Mouse (Mus musculus) right cerebral cortex, postnatal 10 days (tissue): ENCODE results near the gene Prkar1b.

Experiments used
- DNase-seq, 2 experiments: peaks; one replicate each; pipeline ENCODE4 v3.0.0; 2021; ENCODE audit warnings: low spot score in 2 of 2

The Prkar1b gene

GRCm38 (mm10) chr5:139110140-139110855, 39.5 kb downstream of the Prkar1b start:
- no peak for DNase-seq

GRCm38 (mm10) chr5:139107815-139108214, 42.0 kb downstream of the Prkar1b start:
- DNase-seq, result no peak

- no peak for DNase-seq
These were observed 48.0 kb downstream of the Prkar1b start for GRCm38 (mm10) chr5:139101783-139102182.

GRCm38 (mm10) chr5:139098991-139099972, 50.5 kb downstream of the Prkar1b start:
- peak; percentile 75 to 82 for DNase-seq

DNA sequence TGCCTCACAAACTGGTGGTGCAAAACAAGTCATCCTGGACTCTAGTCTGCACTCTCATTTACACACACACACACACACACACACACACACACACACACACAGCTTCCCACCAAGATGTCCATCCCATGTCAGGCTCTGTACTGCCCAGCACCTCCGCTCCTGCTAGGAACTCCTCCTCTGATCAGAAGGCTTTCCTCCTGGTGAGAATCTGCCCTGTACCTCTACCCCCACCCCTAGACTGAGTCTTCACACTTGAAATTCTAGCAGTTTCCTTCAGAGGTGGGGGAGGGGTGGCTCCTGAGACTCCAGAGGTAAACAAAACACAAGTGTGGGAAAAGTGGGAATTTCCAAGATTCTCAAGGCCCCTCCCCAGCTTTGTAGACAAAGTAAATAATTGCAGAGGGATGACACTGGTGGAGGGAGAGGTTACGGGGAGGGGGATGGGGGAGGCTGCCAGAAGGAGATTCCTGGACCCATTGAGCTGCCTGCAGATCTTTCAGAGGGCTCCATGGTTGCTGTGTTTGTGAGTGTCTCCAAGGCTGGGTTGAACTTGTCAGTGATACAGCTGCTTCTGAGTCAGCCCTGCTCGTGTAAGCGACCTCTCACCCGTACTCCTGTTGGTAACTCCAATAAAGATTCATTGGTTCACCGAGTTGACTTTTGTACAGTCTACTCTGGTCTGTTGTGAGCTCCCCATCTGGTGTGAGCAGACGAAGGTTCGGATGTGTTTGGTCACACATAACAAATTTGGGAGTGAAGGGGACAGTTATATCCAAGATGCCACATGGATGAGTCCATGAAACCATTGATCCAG, 54.3 kb downstream of the Prkar1b start:
- no peak for DNase-seq

DNA sequence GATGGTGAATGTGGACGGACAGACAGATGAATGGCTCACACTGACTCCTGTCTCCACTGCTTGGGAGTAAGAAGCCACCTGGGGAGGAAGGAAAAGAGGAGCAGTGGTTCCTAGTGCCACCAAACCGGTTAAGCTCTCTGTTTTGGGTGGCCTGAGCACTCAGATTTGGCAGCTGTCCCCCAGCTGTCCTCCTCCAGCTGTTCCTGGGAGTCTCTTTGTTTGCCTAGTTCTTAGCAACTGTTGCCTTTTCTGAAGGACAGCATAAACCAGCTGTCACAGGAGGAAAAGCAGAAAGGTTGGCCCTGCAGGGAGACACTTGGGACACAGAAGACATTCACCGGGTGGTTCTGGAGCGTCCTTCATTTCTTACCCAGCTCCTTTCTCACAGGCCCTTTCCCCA, 56.3 kb downstream of the Prkar1b start:
- no peak for DNase-seq

DNA sequence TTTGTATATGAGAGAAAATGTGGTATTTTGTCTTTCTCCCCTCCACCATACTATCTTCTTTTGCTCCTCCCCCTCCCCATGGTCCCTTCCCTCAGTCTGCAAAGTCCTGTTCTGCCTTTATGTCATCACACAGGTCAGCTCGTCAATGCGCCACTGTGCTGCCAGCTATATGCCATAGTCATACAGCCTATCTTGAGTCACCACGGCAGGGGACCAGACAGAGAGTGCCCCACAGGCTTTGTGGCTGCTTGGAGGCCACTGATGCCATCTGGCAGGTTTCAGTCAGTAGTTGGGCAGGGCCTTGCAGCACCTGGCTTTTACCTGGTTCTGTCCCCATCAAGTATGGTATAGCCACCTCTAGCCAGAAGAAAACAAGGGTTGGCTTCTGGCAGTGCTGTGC, 58.1 kb downstream of the Prkar1b start:
- DNase-seq, result no peak

GRCm38 (mm10) chr5:139090162-139090561, 59.6 kb downstream of the Prkar1b start:
- DNase-seq, result no peak

- DNase-seq, result no peak
These were observed 61.6 kb downstream of the Prkar1b start for GRCm38 (mm10) chr5:139088173-139088572.

DNA sequence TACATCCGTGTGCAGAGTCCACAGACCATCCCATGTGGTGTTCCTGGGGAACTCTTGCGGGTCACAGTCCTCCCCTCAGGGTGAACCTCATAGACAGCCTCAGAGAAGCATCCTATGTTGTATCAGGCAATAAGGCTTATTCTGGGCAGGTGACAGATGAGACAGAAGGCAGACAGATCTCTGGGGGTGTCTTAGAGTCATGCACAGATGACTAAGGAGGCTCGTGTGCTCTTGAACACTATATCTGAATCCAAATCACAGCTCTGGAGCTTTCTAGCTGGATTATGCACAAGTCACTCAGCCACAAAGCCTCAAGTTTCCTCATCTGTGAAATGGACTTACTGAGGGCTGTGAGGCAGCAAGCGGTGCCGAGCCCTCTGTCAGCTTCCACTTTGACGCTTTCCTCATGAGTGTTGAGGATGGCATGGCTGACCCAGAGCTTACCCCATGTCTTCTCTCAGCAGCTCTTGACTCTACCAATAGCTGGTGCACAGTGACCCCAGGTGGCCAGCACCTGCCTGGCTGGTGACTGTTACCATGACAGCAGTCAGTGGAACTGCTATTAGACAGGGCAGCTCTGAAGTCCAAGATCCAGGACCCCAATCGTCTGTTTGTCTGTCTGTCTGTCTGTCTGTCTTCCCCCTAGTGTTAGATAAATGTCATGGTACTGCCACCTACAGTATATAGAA, 64.8 kb downstream of the Prkar1b start:
- peak in 1 of 2 experiments; percentile 41 for DNase-seq

DNA sequence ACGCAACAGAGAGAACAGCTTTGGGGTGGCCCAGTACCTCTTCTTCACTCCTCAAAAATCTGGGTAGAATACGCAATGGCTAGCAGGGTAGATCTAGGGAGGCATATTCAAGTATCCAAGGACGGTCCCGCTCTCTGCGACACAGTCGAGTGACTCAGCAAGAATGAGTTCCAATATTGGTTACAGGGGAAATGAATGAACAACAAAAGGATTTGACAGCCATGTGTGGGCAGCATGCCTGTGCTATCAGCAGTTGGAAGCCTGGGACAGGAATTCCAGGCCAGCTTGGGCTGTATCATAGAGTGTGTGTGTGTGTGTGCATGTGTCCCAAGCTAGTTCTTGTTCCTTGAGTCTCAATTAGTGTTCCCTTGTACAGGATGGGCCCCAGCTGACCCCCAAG, 65.5 kb downstream of the Prkar1b start:
- DNase-seq, result peak; percentile 65 to 67

- no peak for DNase-seq
These were observed 66.0 kb downstream of the Prkar1b start for GRCm38 (mm10) chr5:139083841-139084240.

DNA sequence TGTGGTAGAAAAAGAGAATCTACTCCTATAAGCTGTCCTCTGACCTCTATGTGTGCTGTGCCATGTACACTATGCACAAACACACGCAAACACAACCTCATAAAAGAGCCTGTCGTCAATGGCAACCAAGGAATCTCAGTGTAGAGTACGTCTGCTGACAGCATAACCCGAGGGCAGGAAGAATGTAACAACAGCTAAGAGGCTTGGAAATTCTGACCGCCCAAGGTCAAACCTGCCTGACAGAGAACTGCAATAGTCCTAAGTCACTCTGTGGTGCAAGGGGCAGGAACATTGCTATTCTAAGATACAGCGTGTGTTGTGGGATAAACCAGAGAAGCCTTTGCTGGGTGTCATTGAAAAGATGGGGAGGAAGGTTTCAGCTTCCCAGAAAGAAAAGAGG, 68.4 kb downstream of the Prkar1b start:
- DNase-seq, result no peak

DNA sequence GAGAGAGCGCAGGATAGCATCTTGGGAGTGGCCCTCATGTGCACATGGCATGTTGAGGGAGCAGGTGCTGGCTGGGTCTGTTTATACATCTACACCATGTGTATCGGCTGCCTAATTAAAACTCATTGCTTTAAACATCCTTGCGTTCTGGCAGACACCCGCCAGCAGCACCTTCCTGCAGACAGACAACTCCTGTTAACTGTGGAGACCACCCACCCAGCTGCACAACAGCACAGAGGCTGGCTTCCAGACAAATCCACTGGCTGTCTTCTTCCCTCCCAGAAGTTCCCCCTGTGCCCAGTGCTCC, 71.7 kb downstream of the Prkar1b start:
- DNase-seq, result peak; percentile 35 to 57

DNA sequence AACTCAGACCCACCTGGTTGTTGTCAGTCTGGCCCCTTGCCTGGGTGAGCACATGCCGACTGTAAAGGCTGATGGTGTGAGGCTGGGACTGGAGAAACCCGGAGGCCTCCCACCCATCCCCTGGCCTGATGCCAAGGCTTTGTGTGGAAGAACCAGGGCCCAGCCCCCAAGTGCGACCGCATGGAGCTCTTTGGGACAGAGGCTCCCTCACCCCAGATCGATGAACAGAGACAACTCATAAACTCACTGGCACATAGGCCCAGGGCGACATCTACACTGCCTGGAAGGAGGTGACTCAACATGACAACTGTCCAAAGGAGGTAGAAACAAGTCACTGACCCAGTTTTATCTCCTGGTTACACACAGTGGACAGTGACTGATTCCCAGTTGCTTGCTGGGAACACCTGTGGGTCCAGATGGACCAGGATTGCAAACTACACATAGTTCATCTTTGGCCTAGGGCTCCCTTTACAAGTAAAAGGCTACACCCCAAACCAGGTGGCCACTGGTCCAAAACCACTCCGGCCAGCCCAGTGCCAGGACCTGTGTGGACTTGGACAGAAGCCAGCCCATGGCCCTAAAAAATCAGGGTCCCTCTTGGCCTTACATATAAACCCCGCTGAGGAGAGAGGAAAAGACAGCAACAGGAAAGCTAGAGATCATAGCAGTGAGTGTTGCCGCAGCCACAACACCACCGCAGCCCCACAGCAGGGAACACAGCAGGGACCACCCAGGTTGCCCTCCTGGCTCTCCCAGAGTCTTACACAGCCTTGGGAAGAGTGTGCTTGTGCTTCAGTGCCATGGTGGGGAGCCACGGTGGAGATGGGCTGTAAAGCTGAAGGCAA, 72.3 kb downstream of the Prkar1b start:
- DNase-seq, result peak; percentile 49 to 52

DNA sequence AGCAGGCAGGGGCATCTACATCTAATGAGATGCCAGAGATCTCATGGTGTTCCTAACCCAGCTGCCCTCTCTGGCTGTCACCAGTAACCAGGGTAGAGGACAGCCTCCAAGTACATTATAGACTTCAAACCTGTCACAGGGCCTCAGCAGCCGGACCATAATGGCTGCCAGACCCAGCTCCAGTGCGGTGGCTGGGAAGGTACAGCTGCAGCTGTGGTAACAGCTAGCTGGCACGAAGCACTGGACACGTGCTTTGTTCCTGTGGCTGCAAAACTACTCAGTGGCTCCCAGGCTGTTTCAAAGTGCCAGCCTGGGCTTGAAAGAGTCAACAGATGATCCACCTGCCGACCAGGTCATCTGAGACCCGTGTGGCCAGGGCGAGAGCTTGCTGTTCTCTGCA, 73.4 kb downstream of the Prkar1b start:
- no peak for DNase-seq

DNA sequence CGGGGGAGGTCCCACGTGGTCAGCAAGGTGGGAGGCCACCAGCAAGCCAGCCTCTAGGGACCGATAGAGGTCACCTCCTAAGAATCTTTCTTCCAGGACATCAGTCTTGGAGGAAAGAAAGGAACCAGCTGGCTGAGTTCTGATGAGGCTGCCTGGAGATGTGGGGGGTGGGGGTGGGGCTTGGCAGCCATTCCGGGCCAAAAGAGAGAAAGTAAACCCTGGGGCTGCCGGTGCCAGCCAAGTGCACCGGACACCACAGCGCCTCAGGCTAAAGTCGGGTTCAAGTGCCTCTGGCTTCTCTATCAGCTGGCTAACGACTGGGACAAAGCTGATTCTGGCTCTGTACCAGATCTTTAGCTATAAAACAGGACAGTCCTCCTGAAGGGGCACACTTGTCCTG, 74.0 kb downstream of the Prkar1b start:
- no peak for DNase-seq

- DNase-seq, result peak in 1 of 2 experiments; percentile 60
These were observed 74.7 kb downstream of the Prkar1b start for GRCm38 (mm10) chr5:139075125-139075524.

DNA sequence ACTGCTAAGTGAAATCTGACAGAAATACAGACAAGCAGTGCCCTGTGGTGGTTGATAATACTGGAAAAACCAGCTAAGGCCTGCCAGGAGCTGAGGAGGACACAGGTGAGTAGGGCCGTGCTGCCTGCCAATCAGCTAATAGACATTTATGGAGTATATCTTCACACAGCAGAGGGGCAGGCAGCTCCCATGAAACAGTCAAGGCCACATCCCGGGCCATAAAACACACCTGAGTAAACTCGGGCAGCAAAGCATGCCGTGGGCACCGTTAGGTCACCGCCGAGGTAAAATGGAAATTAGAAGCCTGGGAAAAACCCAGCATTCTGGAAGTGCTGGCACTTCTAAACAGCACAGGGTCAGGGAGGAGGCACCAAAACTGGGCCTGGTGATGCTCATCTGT, 75.8 kb downstream of the Prkar1b start:
- DNase-seq, result no peak

- no peak for DNase-seq
These were observed 76.9 kb downstream of the Prkar1b start for GRCm38 (mm10) chr5:139072866-139073265.
